Mouse (Mus musculus) 3T3-L1 (cell line): ENCODE measurements around the gene Ptgs1.

Source experiments
- DNase-seq: peaks from one replicate; pipeline ENCODE4 v3.0.0-alpha.2; 2015; ENCODE audit warnings: low read depth, low spot score

Gene Ptgs1

DNA sequence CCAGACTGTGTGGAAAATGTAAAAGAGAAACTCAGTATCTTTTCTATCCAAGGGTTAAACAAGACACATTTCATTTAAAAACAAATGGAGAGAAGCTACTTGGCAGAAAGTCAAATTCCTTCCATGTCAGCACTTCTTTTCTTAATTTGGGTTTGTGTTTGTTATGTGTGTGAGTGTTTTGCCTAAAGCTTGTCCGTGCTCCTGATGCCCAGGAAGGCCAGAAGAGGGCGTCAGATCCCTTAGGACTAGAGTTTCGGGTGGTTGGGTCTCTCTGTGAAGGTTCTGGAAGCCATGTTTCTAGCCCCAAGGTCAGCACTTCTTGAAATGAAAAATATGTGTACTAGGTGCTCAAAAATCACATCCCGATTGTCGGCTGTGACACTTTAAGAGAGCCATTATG, 15.8 kb upstream of the Ptgs1 start:
- DNase-seq = peak; percentile 85

DNA sequence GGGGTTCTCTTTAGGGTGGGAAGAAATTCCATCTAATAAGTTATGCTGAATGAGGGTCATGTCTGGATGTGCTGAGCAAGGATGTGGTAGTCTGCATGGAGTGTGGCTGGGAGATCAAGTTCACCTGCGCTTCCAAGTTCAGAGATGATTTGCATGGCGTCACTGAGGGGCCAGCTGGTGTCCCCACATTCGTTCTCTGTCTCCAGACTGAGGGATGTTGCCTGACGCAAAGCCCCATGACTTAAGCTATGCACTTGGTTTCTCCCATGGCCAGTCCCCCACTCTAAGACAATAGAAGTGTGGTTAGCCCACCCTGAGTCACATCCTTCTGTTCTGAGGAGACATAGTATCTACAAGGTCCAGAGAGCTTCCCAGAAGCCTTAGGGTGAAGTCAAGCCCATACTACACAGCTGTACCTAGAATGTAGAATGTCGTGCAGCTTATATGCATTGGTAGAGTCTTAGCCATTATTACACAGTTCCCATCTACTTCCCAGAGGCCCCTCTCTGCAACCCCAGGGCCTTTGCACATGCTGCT, 15.0 kb upstream of the Ptgs1 start:
- DNase-seq = no peak

- peak; percentile 28 for DNase-seq
Measured at GRCm38 (mm10) chr2:36216546-36216945, 13.7 kb upstream of the Ptgs1 start.

DNA sequence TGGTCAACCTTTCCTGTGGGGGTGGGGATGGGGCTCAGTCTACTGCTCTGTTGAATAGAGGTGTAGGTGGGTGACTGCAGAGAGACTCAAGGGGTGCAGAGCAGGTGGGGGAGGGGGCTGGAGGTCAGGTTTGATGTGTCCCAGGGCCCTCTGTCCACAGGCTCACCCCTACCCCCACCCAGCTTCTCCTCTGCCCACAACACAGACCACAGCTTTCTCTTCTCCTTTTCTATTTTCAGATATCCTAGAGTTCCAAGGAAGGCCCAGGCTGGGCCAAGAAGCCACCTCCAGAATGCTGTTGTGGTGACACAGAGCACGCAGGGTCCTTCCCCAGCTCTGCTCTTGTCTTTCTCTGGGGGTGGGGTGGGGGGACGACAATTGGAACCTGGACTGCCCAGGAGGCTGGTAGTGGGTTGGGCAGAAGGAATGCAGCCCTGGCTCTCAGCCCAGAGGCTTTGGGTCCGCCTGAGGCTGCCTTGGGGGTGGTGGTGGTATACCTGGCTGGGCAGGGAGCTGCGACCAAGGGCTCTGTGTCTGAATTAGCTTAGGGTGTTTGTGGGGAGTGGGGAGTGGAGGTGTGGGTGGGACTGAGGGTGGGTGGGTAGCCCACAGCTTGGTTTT, 13.2 kb upstream of the Ptgs1 start:
- DNase-seq = peak; percentile 36

DNA sequence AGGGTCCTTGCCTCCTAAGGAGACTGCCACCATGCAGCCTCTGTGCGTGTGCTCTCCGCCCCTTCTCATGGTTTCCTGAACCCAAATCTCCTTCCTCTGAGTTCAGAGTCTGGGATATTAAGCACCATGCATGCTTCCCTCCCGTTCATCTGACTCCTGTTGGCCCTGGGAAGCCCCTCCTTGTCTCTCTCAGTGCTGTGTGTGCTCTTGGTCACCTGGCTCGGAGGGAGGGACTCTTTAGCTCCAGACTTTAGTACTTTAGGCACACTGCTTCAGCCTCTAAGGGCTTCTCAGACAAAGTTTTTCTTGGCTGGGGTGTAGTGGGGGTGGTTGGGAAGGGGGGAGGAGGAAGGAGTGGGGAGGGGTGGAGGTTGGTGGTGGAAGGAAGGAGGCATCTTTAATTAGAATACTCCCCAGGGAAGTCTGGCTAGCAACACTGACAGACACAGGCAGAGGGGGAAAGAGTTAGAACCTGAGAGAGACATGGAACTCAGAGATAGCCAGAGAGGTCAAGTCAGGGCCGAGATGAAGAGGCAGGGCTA, 12.5 kb upstream of the Ptgs1 start:
- DNase-seq = no peak

- DNase-seq = no peak
Measured at GRCm38 (mm10) chr2:36220106-36220505, 10.1 kb upstream of the Ptgs1 start.

DNA sequence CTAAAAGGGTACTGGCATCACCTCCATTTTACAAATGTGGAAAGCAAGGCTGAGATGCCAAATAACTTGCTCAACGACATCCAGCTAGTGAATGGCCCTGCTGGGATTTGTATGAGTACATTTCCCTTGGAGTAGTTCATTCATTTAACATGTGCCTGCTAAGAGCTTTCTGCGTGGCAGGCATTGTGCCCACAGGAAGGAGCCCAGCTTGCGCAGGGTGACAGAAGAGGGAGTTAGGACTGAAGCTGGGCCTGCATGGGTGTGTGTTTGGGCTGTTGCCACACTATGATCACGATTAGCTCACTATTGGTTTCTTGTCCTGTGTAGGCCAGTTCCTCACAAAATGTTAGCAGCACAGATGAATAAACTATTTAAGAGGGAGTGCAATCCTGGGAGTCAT, 9.3 kb upstream of the Ptgs1 start:
- no peak for DNase-seq

GRCm38 (mm10) chr2:36222168-36222848, 7.9 kb upstream of the Ptgs1 start:
- peak; percentile 91 for DNase-seq

- no peak for DNase-seq
Measured at GRCm38 (mm10) chr2:36223436-36223835, 6.8 kb upstream of the Ptgs1 start.

GRCm38 (mm10) chr2:36224153-36224552, 6.1 kb upstream of the Ptgs1 start:
- no peak for DNase-seq

DNA sequence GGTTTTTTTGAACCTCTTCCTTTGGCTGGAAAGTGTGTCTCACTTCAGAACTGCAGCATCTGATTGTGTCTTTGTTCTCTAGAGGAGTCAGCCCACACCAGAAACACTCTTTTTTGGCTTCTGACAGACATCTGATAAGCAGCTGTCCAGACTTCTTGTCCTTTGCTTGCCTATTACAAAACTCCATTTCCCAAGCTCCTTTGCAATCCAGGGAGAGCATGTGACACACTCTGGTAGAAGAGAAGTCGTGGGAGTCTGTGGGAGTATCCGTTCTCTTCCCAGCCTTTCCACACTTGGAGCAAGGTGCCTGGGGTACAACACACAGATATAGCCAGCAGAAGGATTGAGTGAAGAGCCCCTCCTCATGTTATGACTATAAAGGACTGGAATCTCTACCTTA, 5.6 kb upstream of the Ptgs1 start:
- peak; percentile 54 for DNase-seq

DNA sequence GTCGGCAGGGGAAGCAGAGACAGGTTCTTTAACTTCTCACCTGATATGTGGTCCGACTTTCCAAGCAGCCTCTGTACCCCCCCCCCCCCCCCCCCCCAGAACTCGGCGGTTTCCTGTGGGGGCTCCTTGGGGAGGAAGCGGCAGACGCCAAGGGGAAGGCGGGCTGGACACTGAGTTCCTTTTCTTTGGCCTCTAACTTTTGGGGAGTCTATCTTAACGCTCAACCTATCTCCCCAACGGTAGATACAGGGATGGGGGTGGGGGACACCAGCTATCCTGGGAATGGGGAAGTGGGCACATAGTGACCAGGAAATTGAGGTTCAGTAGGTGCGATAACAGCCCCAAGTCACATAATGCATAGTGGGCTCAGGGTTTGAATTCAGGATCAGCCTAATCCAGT, 741 bp downstream of the Ptgs1 start:
- DNase-seq = no peak

- DNase-seq = peak; percentile 92
Measured at GRCm38 (mm10) chr2:36234526-36235368, 4.5 kb downstream of the Ptgs1 start.

DNA sequence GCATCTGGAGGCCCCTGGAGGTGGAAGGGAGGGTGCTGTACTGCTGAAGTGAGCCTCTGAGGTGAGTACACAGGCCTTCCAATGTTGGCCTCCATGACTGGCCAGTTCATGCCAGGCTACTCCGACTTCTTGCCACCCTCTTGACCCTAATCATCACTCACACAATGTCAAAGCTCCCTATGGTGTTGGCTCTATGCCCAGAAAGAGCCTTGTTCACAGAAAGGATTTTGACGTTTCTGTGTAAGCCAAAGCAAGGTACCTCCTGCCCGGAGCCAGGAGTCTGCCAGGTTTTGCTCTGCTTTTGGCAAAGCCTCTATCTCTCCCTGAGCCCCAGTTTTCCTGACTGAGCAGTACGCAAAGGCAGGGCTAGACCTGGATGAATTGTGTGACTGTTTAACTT, 5.7 kb downstream of the Ptgs1 start:
- DNase-seq = peak; percentile 95

DNA sequence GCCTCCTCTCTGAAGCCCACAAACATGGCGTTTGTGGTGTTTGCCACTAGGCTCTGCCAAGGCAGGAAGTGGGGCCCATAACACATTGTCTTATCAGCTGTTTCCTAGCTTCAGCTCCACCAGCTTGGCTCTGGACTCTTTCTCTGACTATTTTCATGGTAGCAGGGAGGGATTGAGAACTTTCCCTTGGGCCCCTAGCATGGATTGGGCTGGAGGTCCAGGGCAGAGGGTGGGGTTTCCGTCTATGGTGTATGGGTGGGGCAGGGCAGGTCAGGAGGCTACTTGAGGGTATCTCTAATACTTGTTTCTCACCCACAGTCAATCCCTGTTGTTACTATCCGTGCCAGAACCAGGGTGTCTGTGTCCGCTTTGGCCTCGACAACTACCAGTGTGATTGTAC, 6.7 kb downstream of the Ptgs1 start:
- no peak for DNase-seq

DNA sequence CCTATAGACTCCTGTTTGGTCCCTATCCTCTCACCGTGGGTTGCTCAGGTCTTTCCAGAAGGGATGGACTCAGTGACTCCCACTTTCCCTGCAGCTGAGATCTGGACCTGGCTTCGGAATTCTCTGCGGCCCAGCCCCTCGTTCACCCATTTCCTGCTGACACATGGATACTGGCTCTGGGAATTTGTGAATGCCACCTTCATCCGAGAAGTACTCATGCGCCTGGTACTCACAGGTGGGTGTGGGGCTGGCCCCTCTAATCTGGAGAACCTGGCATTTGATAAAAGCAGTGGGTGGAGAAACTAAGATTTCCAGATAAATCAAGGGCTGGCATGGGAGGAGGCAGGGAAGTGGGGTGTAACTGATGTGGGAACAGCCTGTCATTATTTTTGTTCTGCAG, 7.3 kb downstream of the Ptgs1 start:
- DNase-seq = no peak

DNA sequence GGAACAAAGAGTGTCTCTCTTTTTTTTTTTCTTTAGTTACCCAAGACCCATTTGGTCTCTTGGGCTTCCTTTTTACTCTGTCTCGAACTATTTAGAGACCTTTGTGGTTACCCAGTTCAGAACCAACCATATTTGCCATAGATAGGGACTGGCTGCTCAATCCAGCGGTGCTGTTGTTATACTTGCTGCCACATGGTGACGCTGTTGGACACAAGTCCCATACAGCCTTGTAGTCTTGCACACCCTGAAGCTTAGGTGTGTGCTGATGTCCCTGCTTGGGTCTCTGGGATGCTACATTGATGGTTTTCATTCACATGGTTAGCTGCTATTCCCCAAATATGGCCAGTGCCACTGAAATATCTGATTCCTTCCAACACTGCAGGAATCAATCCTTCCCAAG, 8.2 kb downstream of the Ptgs1 start:
- DNase-seq = peak; percentile 62

- DNase-seq = peak; percentile 70
Measured at GRCm38 (mm10) chr2:36238951-36239350, 8.7 kb downstream of the Ptgs1 start.

DNA sequence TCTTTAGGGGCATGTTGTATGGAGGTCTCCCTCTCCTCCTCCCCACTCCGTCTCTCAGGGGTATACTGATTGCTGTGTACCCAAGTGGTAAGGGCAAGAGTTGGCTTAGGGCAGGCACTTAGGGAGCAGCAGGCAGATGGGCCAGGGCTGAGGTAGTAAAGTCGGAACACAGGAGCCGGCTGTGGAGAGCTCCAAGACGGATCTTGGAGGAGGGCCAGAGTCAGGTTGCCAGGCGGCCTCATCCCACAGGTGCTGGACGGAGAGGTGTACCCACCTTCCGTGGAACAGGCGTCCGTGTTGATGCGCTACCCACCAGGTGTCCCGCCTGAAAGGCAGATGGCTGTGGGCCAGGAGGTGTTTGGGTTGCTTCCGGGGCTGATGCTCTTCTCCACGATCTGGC, 12.3 kb downstream of the Ptgs1 start:
- no peak for DNase-seq

DNA sequence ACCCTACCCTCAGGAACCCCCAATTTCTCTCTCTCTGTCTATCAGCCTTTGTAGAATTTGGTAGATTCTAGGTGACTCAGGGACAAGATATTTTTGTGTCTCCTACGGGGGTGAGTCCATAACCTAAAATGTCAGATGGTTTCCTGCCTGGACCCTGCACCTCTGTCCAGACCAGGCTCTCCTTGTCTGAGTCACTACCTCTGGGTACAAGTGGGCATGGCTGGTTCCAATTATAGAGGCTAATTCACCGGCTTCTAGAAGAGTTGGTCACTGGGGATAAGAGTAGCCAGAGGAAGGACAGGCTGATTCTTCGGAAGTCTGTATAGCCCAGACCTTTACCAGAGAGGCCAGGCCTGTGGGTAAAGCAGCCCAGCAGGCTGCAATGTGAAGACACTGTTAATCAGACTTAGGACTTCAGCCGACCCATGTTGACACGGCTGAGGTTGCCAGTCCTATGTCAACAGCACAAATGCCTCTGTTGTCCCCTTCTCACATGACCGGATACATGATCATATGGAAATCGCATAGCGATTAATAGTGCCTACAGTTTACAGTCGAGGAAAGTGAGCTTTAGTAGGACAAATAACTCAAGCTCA, 13.2 kb downstream of the Ptgs1 start:
- DNase-seq = peak; percentile 91

DNA sequence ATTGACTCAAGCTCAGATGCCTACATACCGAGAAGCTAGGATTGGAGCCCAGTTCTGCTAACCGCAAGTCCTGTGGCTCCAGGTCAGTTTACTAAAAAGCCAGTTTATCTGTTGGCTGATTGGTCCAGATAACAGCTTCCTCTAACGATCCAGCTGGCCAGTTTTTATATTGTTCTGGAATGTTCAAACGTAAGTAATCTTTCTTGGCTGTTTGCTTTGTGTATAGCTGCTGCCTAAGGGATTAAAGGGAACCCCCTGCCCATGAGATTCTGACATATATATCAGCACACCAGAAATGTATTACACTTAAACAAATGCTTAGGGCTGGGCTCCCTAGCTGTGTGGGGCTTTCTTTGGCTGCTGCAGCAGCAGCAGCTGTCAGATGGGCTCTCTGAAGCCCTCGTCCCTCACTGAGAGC, 13.7 kb downstream of the Ptgs1 start:
- DNase-seq = peak; percentile 68

DNA sequence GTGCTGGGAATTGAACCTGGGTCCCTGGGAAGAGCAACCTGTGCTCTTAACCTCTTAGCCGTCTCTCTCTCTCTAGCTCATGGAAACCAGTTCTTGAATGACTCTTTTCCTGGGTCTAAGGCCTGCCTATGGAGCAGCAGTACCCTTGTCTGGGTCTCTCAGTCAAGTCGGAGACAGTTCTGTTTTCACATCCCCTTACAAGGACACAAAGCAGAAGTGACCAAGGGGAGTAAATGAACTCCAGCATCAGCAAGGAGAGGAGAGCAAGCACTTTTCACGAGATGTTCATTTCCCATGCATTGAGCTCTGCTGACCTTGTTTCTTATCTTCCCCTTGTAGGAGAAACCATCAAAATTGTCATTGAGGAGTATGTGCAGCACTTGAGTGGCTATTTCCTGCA, 14.5 kb downstream of the Ptgs1 start:
- no peak for DNase-seq
